Mouse (Mus musculus): ENCODE measurements around the gene Mical2. TPM values are rescaled to one million over a fixed set of nuclear protein-coding genes. Genes with fewer than 3 reads are reported as not detected.
A peak's percentile ranks its signal among the peaks of the same experiment; 100 is the strongest.

Mical2 gene
- total and polyA plus RNA-seq, 2 experiments from 2014 or later, result 18.3 to 28.6 TPM

GRCm38 (mm10) chr7:112375900-112376299 is 150.2 kb downstream of the Mical2 start:
- no peak for ATAC-seq
- no peak for TF ChIP-seq CTCF (IDR thresholded peaks at IDR 0.05; ENCODE audit: low read depth)
- no peaks in the 10 kb centered on the region for H3K27me3 ChIP-seq (ENCODE audit: insufficient read depth, low read length)
- no peaks in the 10 kb centered on the region for H3K36me3 ChIP-seq (ENCODE audit: insufficient read depth)
- no peaks in the 10 kb centered on the region for H3K4me1 ChIP-seq (ENCODE audit: insufficient read depth)
- no peak for DNase-seq
- H3K9ac ChIP-seq, result no peak overlapping the region
- no peak overlapping the region for H3K27ac ChIP-seq (ENCODE audit: low read depth, low read length)
- no peak overlapping the region for H3K4me2 ChIP-seq (ENCODE audit: low read depth)
- 77% methylated on average over 5 of the region's 5 CpGs for WGBS
- H3K4me3 ChIP-seq (ENCODE audit: low read depth, low read length), result no peak overlapping the region
- H3K9me3 ChIP-seq (ENCODE audit: low read length), result no peaks in the 10 kb centered on the region

- H3K9me3 ChIP-seq (ENCODE audit: low read length), result no peaks in the 10 kb centered on the region
- no peak overlapping the region for H3K4me2 ChIP-seq (ENCODE audit: low read depth)
- no peaks in the 10 kb centered on the region for H3K36me3 ChIP-seq (ENCODE audit: insufficient read depth)
- ATAC-seq (no peak), DNase-seq (no peak)
- 75% methylated on average over 2 of the region's 2 CpGs for WGBS
- TF ChIP-seq CTCF (IDR thresholded peaks at IDR 0.05; ENCODE audit: low read depth), result no peak
- no peak overlapping the region for H3K27ac ChIP-seq (ENCODE audit: low read depth, low read length)
- no peak overlapping the region for H3K4me3 ChIP-seq (ENCODE audit: low read depth, low read length)
- H3K27me3 ChIP-seq (ENCODE audit: insufficient read depth, low read length), result no peaks in the 10 kb centered on the region
- H3K9ac ChIP-seq, result no peak overlapping the region
- no peaks in the 10 kb centered on the region for H3K4me1 ChIP-seq (ENCODE audit: insufficient read depth)
Observed at GRCm38 (mm10) chr7:112376611-112377010, 151.0 kb downstream of the Mical2 start.

- Histone ChIP-seq H3K27ac (ENCODE audit: low read depth, low read length) (no peak overlapping the region), H3K9ac (no peak overlapping the region), H3K27me3 (ENCODE audit: insufficient read depth, low read length) (no peaks in the 10 kb centered on the region), H3K9me3 (ENCODE audit: low read length) (no peaks in the 10 kb centered on the region), H3K4me1 (ENCODE audit: insufficient read depth) (no peaks in the 10 kb centered on the region), H3K4me2 (ENCODE audit: low read depth) (no peak overlapping the region), H3K4me3 (ENCODE audit: low read depth, low read length) (no peak overlapping the region), H3K36me3 (ENCODE audit: insufficient read depth) (no peaks in the 10 kb centered on the region)
- TF ChIP-seq CTCF (IDR thresholded peaks at IDR 0.05; ENCODE audit: low read depth), result peak; percentile 89
- ATAC-seq, result peak; percentile 92
- WGBS, result 33% methylated on average over 8 of the region's 8 CpGs
- DNase-seq, result peak; percentile 89
Observed at GRCm38 (mm10) chr7:112377314-112377713, 151.7 kb downstream of the Mical2 start.

DNA sequence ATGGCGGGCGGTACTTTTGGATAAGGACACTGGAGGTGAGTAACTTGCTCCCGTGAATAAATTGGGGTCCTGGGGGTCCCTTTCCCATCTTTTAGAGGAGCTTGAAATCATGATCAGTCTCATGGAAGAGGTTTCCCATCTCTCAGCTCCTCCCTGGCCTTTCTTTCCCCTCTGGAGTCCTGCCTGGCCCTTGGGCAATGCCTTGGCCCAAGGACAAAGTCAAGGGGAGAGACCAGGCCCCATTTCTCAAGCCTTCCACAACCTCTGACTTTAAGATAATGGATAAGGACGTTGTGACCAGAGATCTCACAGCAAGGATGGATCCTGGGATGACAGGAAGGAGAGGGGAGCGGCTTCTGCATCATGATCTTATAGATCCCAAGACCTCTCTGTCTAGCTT is 152.4 kb downstream of the Mical2 start:
- Histone ChIP-seq H3K27me3 (ENCODE audit: insufficient read depth, low read length) (no peaks in the 10 kb centered on the region), H3K36me3 (ENCODE audit: insufficient read depth) (no peaks in the 10 kb centered on the region), H3K4me1 (ENCODE audit: insufficient read depth) (no peaks in the 10 kb centered on the region), H3K4me3 (ENCODE audit: low read depth, low read length) (no peak overlapping the region), H3K9ac (no peak overlapping the region), H3K4me2 (ENCODE audit: low read depth) (no peak overlapping the region), H3K27ac (ENCODE audit: low read depth, low read length) (no peak overlapping the region), H3K9me3 (ENCODE audit: low read length) (no peaks in the 10 kb centered on the region)
- WGBS, result 86% methylated on average over 5 of the region's 5 CpGs
- ATAC-seq (no peak), DNase-seq (no peak)
- TF ChIP-seq CTCF (IDR thresholded peaks at IDR 0.05; ENCODE audit: low read depth), result no peak

GRCm38 (mm10) chr7:112378476-112378875 is 152.8 kb downstream of the Mical2 start:
- Histone ChIP-seq H3K4me3 (ENCODE audit: low read depth, low read length) (no peak overlapping the region), H3K4me2 (ENCODE audit: low read depth) (no peak overlapping the region), H3K27me3 (ENCODE audit: insufficient read depth, low read length) (no peaks in the 10 kb centered on the region), H3K27ac (ENCODE audit: low read depth, low read length) (no peak overlapping the region), H3K36me3 (ENCODE audit: insufficient read depth) (no peaks in the 10 kb centered on the region), H3K9me3 (ENCODE audit: low read length) (no peaks in the 10 kb centered on the region), H3K9ac (no peak overlapping the region), H3K4me1 (ENCODE audit: insufficient read depth) (no peaks in the 10 kb centered on the region)
- DNase-seq (no peak), ATAC-seq (no peak)
- TF ChIP-seq CTCF (IDR thresholded peaks at IDR 0.05; ENCODE audit: low read depth), result no peak
- WGBS, result 71% methylated on average over 5 of the region's 5 CpGs

GRCm38 (mm10) chr7:112386521-112386920 is 160.9 kb downstream of the Mical2 start:
- ATAC-seq (no peak), DNase-seq (no peak)
- H3K4me1 ChIP-seq (ENCODE audit: insufficient read depth), result peaks cover 17% of the 10 kb centered on the region; the same call in 1 of the 2 replicates
- no peak overlapping the region for H3K9ac ChIP-seq
- H3K4me3 ChIP-seq (ENCODE audit: low read depth, low read length), result no peak overlapping the region
- H3K27me3 ChIP-seq (ENCODE audit: insufficient read depth, low read length), result no peaks in the 10 kb centered on the region
- no peaks in the 10 kb centered on the region for H3K36me3 ChIP-seq (ENCODE audit: insufficient read depth)
- TF ChIP-seq CTCF (IDR thresholded peaks at IDR 0.05; ENCODE audit: low read depth), result no peak
- H3K4me2 ChIP-seq (ENCODE audit: low read depth), result no peak overlapping the region
- no peaks in the 10 kb centered on the region for H3K9me3 ChIP-seq (ENCODE audit: low read length)
- no peak overlapping the region for H3K27ac ChIP-seq (ENCODE audit: low read depth, low read length)
- 68% methylated on average over 5 of the region's 5 CpGs for WGBS

DNA sequence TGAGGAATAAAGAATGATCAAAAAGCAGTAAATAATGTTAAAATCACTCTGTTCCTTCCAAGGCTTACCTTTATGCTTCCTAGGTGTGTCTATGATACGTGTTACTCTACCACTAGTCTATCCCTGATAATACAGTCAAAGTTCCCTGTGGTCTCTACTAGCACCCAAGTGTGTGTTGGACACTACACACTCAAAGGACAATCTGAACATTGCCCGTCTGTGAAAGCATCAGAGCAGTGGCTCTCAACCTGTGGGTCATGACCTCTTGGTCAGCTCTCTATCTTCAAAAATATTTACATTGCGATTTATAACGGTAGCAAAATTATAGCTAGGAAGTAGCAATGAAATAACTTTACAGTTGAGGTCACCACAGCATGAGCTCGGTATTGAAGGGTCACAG is 162.2 kb downstream of the Mical2 start:
- H3K9me3 ChIP-seq (ENCODE audit: low read length), result no peaks in the 10 kb centered on the region
- WGBS, result 91% methylated on average over 5 of the region's 5 CpGs

More for the DNA sequence above, 162.2 kb downstream of the Mical2 start:
- H3K27me3 ChIP-seq (ENCODE audit: insufficient read depth, low read length), result no peaks in the 10 kb centered on the region
- H3K9ac ChIP-seq, result no peak overlapping the region
- H3K4me3 ChIP-seq (ENCODE audit: low read depth, low read length), result no peak overlapping the region
- no peak for ATAC-seq
- DNase-seq, result no peak
- H3K27ac ChIP-seq (ENCODE audit: low read depth, low read length), result no peak overlapping the region
- H3K36me3 ChIP-seq (ENCODE audit: insufficient read depth), result no peaks in the 10 kb centered on the region
- peaks cover 21% of the 10 kb centered on the region; the same call in 1 of the 2 replicates for H3K4me1 ChIP-seq (ENCODE audit: insufficient read depth)
- TF ChIP-seq CTCF (IDR thresholded peaks at IDR 0.05; ENCODE audit: low read depth), result no peak
- H3K4me2 ChIP-seq (ENCODE audit: low read depth), result no peak overlapping the region
